Mouse (Mus musculus) lung, postnatal 4 days (tissue): ENCODE measurements around the gene Olfr828.

Experiments used
- DNase-seq, 2 experiments: peaks; one replicate each; pipeline ENCODE4 v3.0.0; 2021

Olfr828 gene

DNA sequence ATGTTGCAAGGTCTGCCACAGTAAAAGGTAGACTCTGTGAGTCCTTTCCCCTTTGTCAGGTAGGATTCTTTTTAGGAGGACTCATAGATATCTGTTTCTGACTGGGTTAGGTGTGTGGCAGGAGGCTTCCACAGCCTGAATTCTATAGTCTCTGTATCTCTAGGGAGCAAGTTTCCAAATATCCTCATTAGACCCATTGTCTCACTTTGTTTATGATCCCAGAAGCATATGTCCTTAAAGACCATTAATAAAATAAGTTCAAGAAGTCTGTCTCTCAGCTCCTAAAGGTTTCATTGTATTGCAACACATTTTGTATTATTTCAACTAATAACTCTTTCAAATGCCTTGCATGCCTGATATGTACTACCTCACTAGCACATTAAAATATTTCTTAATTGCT lies at the start of gene Olfr828:
Gene Olfr828 (minus strand): TSS at position 101 of the 400 bp plus-strand sequence.
- no peak for DNase-seq

DNA sequence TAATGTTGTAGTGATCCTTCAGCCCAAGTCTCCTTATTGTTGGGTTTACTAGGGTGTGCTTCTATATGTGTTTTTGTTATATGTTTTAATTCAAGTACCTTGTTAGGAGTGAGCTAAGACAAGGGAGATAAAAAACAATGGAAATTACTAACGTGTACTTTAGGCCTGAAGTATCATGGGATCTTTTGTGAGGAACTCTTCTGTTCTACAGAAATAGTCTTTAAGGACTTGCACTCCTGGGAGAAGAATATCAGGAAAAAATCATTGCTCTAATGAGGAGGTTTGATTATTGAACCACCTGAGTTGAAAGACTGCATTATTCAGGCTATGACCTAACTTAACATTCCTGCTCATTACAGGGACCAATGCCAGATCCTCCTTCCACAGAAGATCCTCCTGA lies 35.3 kb upstream of the Olfr828 start, which contains the start of gene Olfr829:
Gene Olfr829 (plus strand): TSS at position 301 of the 400 bp plus-strand sequence.
- no peak for DNase-seq

DNA sequence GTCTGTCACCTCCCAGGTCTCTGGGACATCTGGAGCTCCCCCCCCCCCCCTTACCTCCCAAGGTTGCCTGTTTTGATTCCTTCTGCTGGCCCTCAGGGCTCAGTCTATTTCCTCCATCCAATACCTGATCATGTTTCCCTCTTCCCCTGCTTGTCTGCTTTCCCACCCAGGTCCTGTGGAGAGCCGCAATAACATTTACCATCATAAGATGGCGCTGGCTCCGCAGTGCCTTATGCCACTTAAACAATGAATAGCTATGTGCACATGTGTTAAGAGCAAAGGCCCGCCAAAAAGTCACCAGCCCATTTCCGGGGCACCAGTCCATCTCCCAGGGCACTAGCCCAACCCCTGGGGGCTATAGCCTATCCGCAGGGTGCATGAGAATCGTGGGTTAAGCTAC lies 34.0 kb downstream of the Olfr828 start:
- no peak for DNase-seq

DNA sequence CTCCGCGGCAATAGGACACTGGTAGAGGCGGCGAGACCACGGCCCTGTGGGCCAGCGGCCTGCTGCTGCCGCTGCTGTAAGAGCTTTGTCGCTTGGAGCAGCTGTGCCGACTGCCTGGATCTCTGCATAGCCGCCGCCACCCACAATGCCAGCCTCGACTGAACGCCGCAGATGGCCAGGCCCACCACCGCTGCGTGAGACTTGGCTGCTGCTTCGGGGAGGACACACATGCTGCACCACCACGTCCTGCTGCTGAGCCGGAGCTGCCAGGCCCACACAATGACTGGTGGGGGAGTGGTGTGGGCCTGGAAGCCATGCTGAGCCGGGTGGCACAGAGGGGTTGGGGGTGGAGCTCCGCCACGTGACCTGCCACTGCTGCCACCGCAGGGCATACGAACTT lies 39.9 kb downstream of the Olfr828 start:
- no peak for DNase-seq

DNA sequence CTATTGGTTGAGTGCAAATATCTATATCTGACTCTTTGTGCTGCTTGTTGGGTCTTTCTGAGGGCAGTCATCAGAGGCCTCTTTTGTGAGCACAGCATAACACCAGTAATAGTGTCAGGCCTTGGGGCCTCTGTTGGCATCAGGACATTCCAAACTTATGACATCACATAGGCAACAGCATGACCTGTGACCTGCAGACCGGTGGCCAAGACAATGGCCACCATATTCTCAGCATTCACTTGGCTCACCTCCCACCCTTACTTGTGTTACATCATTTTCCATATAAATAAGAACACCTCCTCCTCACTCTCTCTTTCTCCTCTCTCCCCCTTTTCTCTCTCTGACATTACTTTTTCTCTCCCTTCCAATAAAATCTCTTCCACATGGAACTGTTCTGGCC lies 40.3 kb downstream of the Olfr828 start:
- no peak for DNase-seq
